Mouse (Mus musculus) myocyte (in vitro differentiated cells): Measurements from ENCODE around the gene Cmbl.

ENCODE experiments used
- CEBPB ChIP-seq: IDR thresholded peaks from 2 replicates; pipeline ENCODE4 v1.6.1; 2011; ENCODE audit warnings: mild to moderate bottlenecking, moderate library complexity; ENCODE audit not compliant: poor library complexity, insufficient read depth, severe bottlenecking
- MAX ChIP-seq: IDR thresholded peaks from one replicate; pipeline ENCODE4 v1.6.1; 2011; ENCODE audit warnings: low read depth, mild to moderate bottlenecking, control low read depth
- MYOD1 ChIP-seq, 3 experiments: IDR thresholded peaks; one replicate each; pipeline ENCODE4 v1.6.1; 2011; ENCODE audit warnings: control low read depth in 2 of 3, low read depth in 2 of 3, mild to moderate bottlenecking in 2 of 3, moderate library complexity in 1 of 3; ENCODE audit not compliant: insufficient read length in 2 of 3, control insufficient read depth in 1 of 3
- MYOG ChIP-seq, 3 experiments: IDR thresholded peaks; one replicate each; pipeline ENCODE4 v1.6.1; 2011; ENCODE audit warnings: control low read depth in 2 of 3, low read depth in 2 of 3, mild to moderate bottlenecking in 2 of 3; ENCODE audit not compliant: insufficient read length in 2 of 3, control insufficient read depth in 1 of 3, insufficient read depth in 1 of 3
- POLR2A ChIP-seq: IDR thresholded peaks from one replicate; pipeline ENCODE4 v1.6.1; 2011; ENCODE audit warnings: low read depth, mild to moderate bottlenecking, control low read depth, moderate library complexity; ENCODE audit not compliant: insufficient read length
- POLR2AphosphoS2 ChIP-seq: IDR thresholded peaks from one replicate; pipeline ENCODE4 v1.6.1; 2011; ENCODE audit warnings: low read depth, control low read depth; ENCODE audit not compliant: insufficient read length
- REST ChIP-seq: IDR thresholded peaks from one replicate; pipeline ENCODE4 v1.6.1; 2011; ENCODE audit warnings: mild to moderate bottlenecking, control low read depth, moderate library complexity; ENCODE audit not compliant: insufficient read depth, insufficient read length
- TCF3 ChIP-seq: IDR thresholded peaks from one replicate; pipeline ENCODE4 v1.6.1; 2011; ENCODE audit warnings: low read depth, control low read depth; ENCODE audit not compliant: insufficient read length

GRCm38 (mm10) chr15:31614666-31615065 is 49.5 kb downstream of the Cmbl start:
- TF ChIP-seq POLR2A (no peak), POLR2AphosphoS2 (no peak), CEBPB (no peak), MAX (no peak), MYOD1 (IDR thresholded peaks at IDR 0.05; ENCODE audit: control insufficient read depth in 1 of 3, insufficient read length in 2 of 3, low read depth in 2 of 3) (no peak), TCF3 (no peak), MYOG (IDR thresholded peaks at IDR 0.05; ENCODE audit: control insufficient read depth in 1 of 3, insufficient read depth in 1 of 3, insufficient read length in 2 of 3, low read depth in 2 of 3) (no peak), REST (no peak)
